Comparison of ENCODE assay signal across 8 mouse cellular contexts in the genomic region with DNA sequence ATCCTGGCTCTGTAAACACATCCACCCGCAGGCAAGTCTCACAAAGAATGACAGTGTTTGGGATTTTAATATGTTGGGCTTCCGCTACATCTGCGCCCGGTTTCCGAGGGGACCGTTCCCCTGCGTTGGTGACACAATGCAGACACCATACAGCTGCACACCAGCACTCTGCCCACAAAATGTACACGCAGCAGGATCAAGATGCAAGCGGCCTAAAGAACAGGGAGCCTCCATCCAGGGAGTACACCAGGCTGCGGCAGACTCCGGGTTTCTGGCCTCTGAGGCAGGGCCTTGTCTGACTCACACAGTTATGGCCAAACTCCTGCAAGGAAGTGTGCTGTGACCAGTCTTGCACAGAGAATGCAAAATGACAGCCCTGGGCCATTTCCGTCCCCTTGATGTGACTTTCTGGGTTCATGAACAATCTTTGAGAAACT. TPM values are rescaled to one million over a fixed set of nuclear protein-coding genes. Genes with fewer than 3 reads are reported as not detected.
A peak's percentile ranks its signal among the peaks of the same experiment; 100 is the strongest.
DNase-seq lines count a peak whose midpoint lies in the region; ATAC-seq and TF ChIP-seq lines count a peak whose summit lies in the region.

No protein-coding gene starts in this region.

- 45% methylated on average over 12 of the region's 12 CpGs for WGBS in heart, adult 2 months
- WGBS in cerebellum, adult 2 months, result 14% methylated on average over 12 of the region's 12 CpGs
- 41% methylated on average over 12 of the region's 12 CpGs for WGBS in heart, embryonic 16.5 days
- 52% methylated on average over 12 of the region's 12 CpGs for WGBS in limb, embryonic 12.5 days
- WGBS in stomach, embryonic 16.5 days, result 39% methylated on average over 12 of the region's 12 CpGs

- no peak for TF ChIP-seq POLR2A in heart, adult 2 months (IDR thresholded peaks at IDR 0.05; ENCODE audit: insufficient read depth, low read depth, low read length)
- TF ChIP-seq POLR2A in cerebellum, adult 2 months (IDR thresholded peaks at IDR 0.05; ENCODE audit: borderline replicate concordance, insufficient read depth, low read length), result no peak

- intact Hi-C loops in heart, adult 2 months (cut with DNase I), result no loop called here
- intact Hi-C loops in heart, postnatal 36 days (cut with DNase I), result no loop called here

- 0 out of 2 replicates have a peak overlapping the region, but pooled peaks have one; percentile 0 for H3K9ac ChIP-seq in heart, adult 2 months (ENCODE audit: low read depth, low read length)
- H3K9ac ChIP-seq in heart, embryonic 16.5 days (ENCODE audit: low read length), result peak overlapping the region; percentile 2; the same call in 1 of the 2 replicates
- H3K9ac ChIP-seq in limb, embryonic 12.5 days (replicated peaks), result peak overlapping the region; percentile 28; the same call in 1 of the 2 replicates
- peak overlapping the region; percentile 15 for H3K9ac ChIP-seq in stomach, embryonic 16.5 days (ENCODE audit: low read length)

- H3K27ac ChIP-seq in heart, adult 2 months, result peak overlapping the region; percentile 49
- H3K27ac ChIP-seq in cerebellum, adult 2 months (ENCODE audit: insufficient read depth, low read length), result peak overlapping the region; percentile 84
- H3K27ac ChIP-seq in heart, embryonic 16.5 days (ENCODE audit: low read length), result peak overlapping the region; percentile 37
- peak overlapping the region; percentile 54 for H3K27ac ChIP-seq in limb, embryonic 12.5 days
- peak overlapping the region; percentile 70 for H3K27ac ChIP-seq in stomach, embryonic 16.5 days (ENCODE audit: low read length)

- H3K4me1 ChIP-seq in heart, adult 2 months (ENCODE audit: control insufficient read depth, insufficient read depth, low read length), result peaks cover 27% of the 10 kb centered on the region
- peaks cover 64% of the 10 kb centered on the region for H3K4me1 ChIP-seq in cerebellum, adult 2 months (ENCODE audit: control insufficient read depth, insufficient read depth, low read length)
- peaks cover 45% of the 10 kb centered on the region for H3K4me1 ChIP-seq in heart, embryonic 16.5 days (ENCODE audit: control insufficient read depth, insufficient read depth, low read length)
- peaks cover 60% of the 10 kb centered on the region for H3K4me1 ChIP-seq in limb, embryonic 12.5 days (replicated peaks)
- peaks cover 50% of the 10 kb centered on the region for H3K4me1 ChIP-seq in stomach, embryonic 16.5 days (ENCODE audit: control insufficient read depth, insufficient read depth, low read length)

- no peak for TF ChIP-seq CTCF in heart, adult 2 months (IDR thresholded peaks at IDR 0.05)
- no peak for TF ChIP-seq CTCF in cerebellum, adult 2 months (IDR thresholded peaks at IDR 0.05; ENCODE audit: borderline replicate concordance, insufficient read depth, low read depth, low read length)

- no peak for TF ChIP-seq EP300 in heart, adult 2 months (IDR thresholded peaks at IDR 0.05; ENCODE audit: insufficient read depth, low read depth, low read length)

- no peaks in the 10 kb centered on the region for H3K27me3 ChIP-seq in heart, adult 2 months (ENCODE audit: control insufficient read depth, insufficient read depth, low read length)
- no peaks in the 10 kb centered on the region for H3K27me3 ChIP-seq in cerebellum, adult 2 months (ENCODE audit: control insufficient read depth, insufficient read depth, low read length)
- H3K27me3 ChIP-seq in heart, embryonic 16.5 days (ENCODE audit: control insufficient read depth, insufficient read depth, low read length), result no peaks in the 10 kb centered on the region
- no peaks in the 10 kb centered on the region for H3K27me3 ChIP-seq in limb, embryonic 12.5 days
- no peaks in the 10 kb centered on the region for H3K27me3 ChIP-seq in stomach, embryonic 16.5 days (ENCODE audit: control insufficient read depth, insufficient read depth, low read length)

- H3K36me3 ChIP-seq in heart, adult 2 months (ENCODE audit: control insufficient read depth, insufficient read depth, low read length), result peaks cover 14% of the 10 kb centered on the region
- peaks cover 5% of the 10 kb centered on the region for H3K36me3 ChIP-seq in heart, embryonic 16.5 days (ENCODE audit: control insufficient read depth, insufficient read depth)
- H3K36me3 ChIP-seq in limb, embryonic 12.5 days, result peaks cover 55% of the 10 kb centered on the region
- H3K36me3 ChIP-seq in stomach, embryonic 16.5 days (ENCODE audit: control insufficient read depth, insufficient read depth, low read length), result no peaks in the 10 kb centered on the region

- no peak overlapping the region for H3K4me3 ChIP-seq in heart, adult 2 months
- H3K4me3 ChIP-seq in cerebellum, adult 2 months (replicated peaks; ENCODE audit: insufficient read depth, low read depth, low read length), result no peak overlapping the region
- H3K4me3 ChIP-seq in heart, embryonic 16.5 days (ENCODE audit: low read length), result no peak overlapping the region
- no peak overlapping the region for H3K4me3 ChIP-seq in limb, embryonic 12.5 days (replicated peaks)
- H3K4me3 ChIP-seq in stomach, embryonic 16.5 days (replicated peaks; ENCODE audit: low read length), result no peak overlapping the region

- no peaks in the 10 kb centered on the region for H3K9me3 ChIP-seq in heart, embryonic 16.5 days (replicated peaks; ENCODE audit: control insufficient read depth, low read length)
- H3K9me3 ChIP-seq in limb, embryonic 12.5 days, result no peaks in the 10 kb centered on the region
- H3K9me3 ChIP-seq in stomach, embryonic 16.5 days (replicated peaks; ENCODE audit: control insufficient read depth, low read length), result no peaks in the 10 kb centered on the region

- no peak overlapping the region for H3K4me2 ChIP-seq in heart, embryonic 16.5 days (ENCODE audit: low read depth, low read length)
- no peak overlapping the region for H3K4me2 ChIP-seq in limb, embryonic 12.5 days
- H3K4me2 ChIP-seq in stomach, embryonic 16.5 days (ENCODE audit: low read depth, low read length), result no peak overlapping the region

- DNase-seq in heart, adult 2 months, result peak; percentile 49 to 55
- no peak for DNase-seq in heart, postnatal 36 days
- DNase-seq in cerebellum, adult 2 months, result peak; percentile 72 to 75
- DNase-seq in testis, postnatal 14 days (ENCODE audit: low spot score), result no peak

- peaks cover 11% of the 10 kb centered on the region for H3K79me2 ChIP-seq in heart, adult 2 months (replicated peaks; ENCODE audit: control insufficient read depth, insufficient read depth, low read length)

- ATAC-seq in heart, embryonic 16.5 days (replicated peaks; ENCODE audit: extremely low read depth, insufficient read depth, low FRiP score), result no peak
- no peak for ATAC-seq in limb, embryonic 12.5 days (ENCODE audit: insufficient number of reproducible peaks, insufficient read depth, low FRiP score, low TSS enrichment, low read depth)
- no peak for ATAC-seq in stomach, embryonic 16.5 days (ENCODE audit: insufficient read depth, low FRiP score)
- no peak for ATAC-seq in granulocyte monocyte progenitor cell, adult 5-6 weeks (replicated peaks; ENCODE audit: poor library complexity, severe bottlenecking)

RNA-seq across cellular contexts. Expression of a gene that starts 31.8 kb away (rescaled TPM):
- total RNA-seq in heart, adult 2 months (2021), result 10 to 100 TPM; 44.4 to 47.2 TPM
- 20.4 and 31.2 TPM in 2 replicates for polyA plus RNA-seq in heart, adult 2 months (2012; rRNA removed)
- total RNA-seq in heart, postnatal 36 days (2021), result 10 to 100 TPM; 46.5 to 48.0 TPM
- polyA plus RNA-seq in cerebellum, adult 2 months (2012; rRNA removed), result 85.5 and 86.6 TPM in 2 replicates
- polyA plus RNA-seq in heart, embryonic 16.5 days (2015; fragmentation: Nextera tagmentation; extraction: Ambion mirVana), result 36.0 and 40.2 TPM in 2 replicates
- 55.3 and 57.0 TPM in 2 replicates for polyA plus RNA-seq in limb, embryonic 12.5 days (2016; fragmentation: Nextera tagmentation; extraction: Ambion mirVana)
- polyA plus RNA-seq in stomach, embryonic 16.5 days (2015; fragmentation: Nextera tagmentation; extraction: Ambion mirVana), result 45.1 and 45.3 TPM in 2 replicates
- 53.0 and 58.3 TPM in 2 replicates for total RNA-seq in granulocyte monocyte progenitor cell, adult 5-6 weeks (2014; fragmentation: Nextera tagmentation)
- total RNA-seq in granulocyte monocyte progenitor cell, adult 5-6 weeks (2017), result 32.2 and 33.7 TPM in 2 replicates

Comparison
In these comparisons a context has a peak if more than half of its experiments do, and no peak if none do; other contexts are left out.
1. DNase-seq: peak in heart, adult 2 months (2 of 2) and cerebellum, adult 2 months (2 of 2); none in heart, postnatal 36 days (0 of 2) and testis, postnatal 14 days (single experiment).
2. Peak in every context shown above with its lines, with median percentiles within 50 percentile points of each other: H3K27ac ChIP-seq and H3K9ac ChIP-seq.